Mouse (Mus musculus) cerebellum, postnatal 4 days (tissue): ENCODE data around the gene Ythdf2.

Experiments
- DNase-seq, 2 experiments: peaks; one replicate each; pipeline ENCODE4 v3.0.0; 2022; ENCODE audit warnings: low spot score in 2 of 2, mixed read lengths in 1 of 2

Gene Ythdf2

GRCm38 (mm10) chr4:132151673-132152072 is 60.4 kb downstream of the Ythdf2 start:
- DNase-seq = no peak

GRCm38 (mm10) chr4:132146201-132146600 is 65.9 kb downstream of the Ythdf2 start:
- no peak for DNase-seq

DNA sequence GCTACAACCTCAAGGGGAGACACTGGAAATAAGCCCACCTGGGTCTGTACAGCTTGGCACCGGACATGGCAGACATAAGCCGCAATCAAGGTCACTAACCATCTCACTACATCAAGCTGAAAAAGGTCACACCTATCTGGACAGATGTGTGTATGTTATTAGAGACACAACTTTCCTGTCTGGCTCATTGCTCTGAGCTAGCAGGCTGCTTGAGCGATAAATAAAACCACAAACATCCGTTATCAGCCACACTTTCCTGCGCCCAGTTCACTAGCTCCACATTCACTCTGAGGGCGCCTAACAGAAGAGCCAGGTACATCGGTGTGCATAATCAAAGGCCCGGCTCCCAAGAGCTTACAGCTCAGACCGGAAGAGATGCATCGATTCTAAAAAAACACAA is 67.0 kb downstream of the Ythdf2 start:
- DNase-seq = no peak

GRCm38 (mm10) chr4:132144080-132144841 is 67.8 kb downstream of the Ythdf2 start, which contains the start of gene Oprd1:
Gene Oprd1 (minus strand): TSS chr4:132144486.
- DNase-seq = no peak

DNA sequence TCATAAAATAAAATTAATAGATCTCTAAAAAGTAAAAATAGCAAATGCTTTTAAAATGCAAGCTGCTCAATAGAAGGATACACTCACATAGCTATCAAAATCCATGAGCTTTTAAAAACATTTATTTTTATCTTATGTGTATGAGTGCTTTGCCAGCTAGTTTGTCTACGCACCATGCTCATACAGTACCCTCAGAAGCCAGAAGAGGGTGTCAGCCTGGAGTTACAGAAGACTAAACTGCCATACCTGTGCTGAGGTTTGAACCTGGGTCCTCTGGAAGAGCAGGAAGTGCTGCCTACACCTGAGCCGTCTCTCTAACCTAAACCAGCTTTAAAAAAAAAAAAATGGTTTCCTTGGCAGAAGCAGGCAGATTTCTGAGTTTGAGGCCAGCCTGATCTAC is 73.5 kb downstream of the Ythdf2 start:
- no peak for DNase-seq

DNA sequence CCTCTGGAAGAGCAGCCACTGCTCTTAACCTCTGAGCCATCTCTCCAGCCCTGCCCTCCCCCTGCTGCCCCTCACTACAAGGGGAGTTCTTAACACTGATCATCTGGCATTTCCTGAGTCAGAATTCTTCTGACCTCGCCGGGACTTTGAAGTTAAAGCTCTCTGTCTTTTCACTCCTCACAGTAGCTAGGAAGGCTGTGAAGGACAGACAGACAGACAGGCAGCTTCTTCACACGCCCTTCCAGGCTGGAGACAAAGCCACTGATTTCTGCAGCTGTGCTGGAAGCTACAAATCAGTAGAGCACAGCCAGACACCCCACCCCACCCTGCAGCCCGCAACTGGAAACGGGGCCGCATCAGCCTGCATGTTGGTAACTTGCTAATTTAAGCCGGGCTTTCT is 75.1 kb downstream of the Ythdf2 start:
- no peak for DNase-seq
